Mouse (Mus musculus): ENCODE data around the gene Hcn4. TPM values are rescaled to one million over a fixed set of nuclear protein-coding genes. Genes with fewer than 3 reads are reported as not detected.

The Hcn4 gene
- polyA plus RNA-seq, 1 experiment from 2014 or later = 0.22 TPM

DNA sequence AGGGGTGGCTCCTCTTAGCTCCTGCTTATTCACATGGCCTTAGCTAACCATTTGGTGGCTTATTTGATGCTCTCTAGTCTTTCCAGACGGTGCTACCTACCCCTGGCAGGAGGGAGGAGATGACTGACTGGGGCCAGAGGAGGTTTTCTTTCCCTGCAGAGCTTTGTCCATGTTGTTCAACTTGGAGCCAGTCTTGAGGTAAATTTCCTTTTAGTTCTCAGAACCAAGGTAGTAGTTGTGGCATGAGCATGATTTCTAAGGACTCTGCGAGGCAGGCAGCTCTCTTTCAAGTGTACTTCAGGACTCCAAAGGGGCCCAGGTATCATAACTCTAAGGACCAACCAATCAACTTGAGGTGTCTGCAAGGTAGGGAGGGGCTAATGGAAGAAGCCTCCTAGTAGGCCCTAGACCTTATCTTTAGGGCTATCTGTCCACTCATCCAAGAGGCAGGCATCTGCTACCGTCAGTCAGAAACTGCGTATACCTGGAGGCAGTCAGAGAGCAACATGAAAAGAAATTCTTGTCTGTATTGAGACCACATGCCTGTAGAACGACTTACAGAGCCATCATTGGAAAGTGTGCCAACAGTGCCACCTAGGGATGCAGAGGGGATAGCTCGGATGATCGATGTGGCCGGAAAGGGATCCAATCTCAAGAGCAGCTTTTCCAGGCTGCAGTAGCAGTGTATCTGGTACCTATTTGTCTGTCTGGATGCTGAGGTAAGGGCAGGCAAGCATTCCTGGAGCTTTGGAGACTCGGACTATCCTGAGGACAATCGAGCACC, 50.5 kb downstream of the Hcn4 start:
- Histone ChIP-seq H3K4me1 (ENCODE audit: control insufficient read depth, insufficient read depth, low read length) (no peaks in the 10 kb centered on the region), H3K4me2 (ENCODE audit: low read depth, low read length) (no peak overlapping the region), H3K4me3 (ENCODE audit: low read length) (no peak overlapping the region), H3K9ac (ENCODE audit: low read depth, low read length) (no peak overlapping the region), H3K36me3 (ENCODE audit: control insufficient read depth, insufficient read depth, low read length) (0 out of 2 replicates have a peak, but pooled peaks cover 3% of the 10 kb centered on the region), H3K27ac (ENCODE audit: low read length) (no peak overlapping the region), H3K27me3 (replicated peaks; ENCODE audit: control insufficient read depth, insufficient read depth, low read length) (no peaks in the 10 kb centered on the region), H3K9me3 (ENCODE audit: control insufficient read depth, low read length) (no peaks in the 10 kb centered on the region)
- no peak for ATAC-seq
- 43% methylated on average over 10 of the region's 10 CpGs for WGBS

DNA sequence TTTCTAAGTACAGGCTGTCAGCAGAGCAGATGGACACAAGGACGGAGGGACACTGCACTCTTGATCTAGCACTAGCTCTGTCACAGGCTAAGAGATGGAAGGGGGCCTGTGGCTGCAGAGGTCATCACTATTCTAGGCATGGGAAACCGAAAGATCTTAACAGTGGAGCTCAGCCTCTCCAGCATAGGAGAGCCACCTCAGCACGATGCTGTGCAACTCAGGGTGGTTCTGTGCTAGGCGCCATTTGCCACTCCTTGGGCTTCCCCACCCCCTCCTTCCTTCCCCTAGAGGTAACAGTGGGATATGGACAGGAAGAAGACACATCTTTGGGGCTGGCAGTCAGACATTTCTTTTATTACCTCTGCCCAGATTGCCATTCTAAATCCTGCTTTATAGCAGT, 51.1 kb downstream of the Hcn4 start:
- H3K4me1 ChIP-seq (ENCODE audit: control insufficient read depth, insufficient read depth, low read length) = no peaks in the 10 kb centered on the region
- 0 out of 2 replicates have a peak, but pooled peaks cover 3% of the 10 kb centered on the region for H3K36me3 ChIP-seq (ENCODE audit: control insufficient read depth, insufficient read depth, low read length)
- H3K4me2 ChIP-seq (ENCODE audit: low read depth, low read length) = no peak overlapping the region
- ATAC-seq = no peak
- WGBS = 87% methylated on average over 4 of the region's 4 CpGs
- no peaks in the 10 kb centered on the region for H3K9me3 ChIP-seq (ENCODE audit: control insufficient read depth, low read length)
- no peak overlapping the region for H3K9ac ChIP-seq (ENCODE audit: low read depth, low read length)
- H3K27ac ChIP-seq (ENCODE audit: low read length) = no peak overlapping the region
- H3K27me3 ChIP-seq (replicated peaks; ENCODE audit: control insufficient read depth, insufficient read depth, low read length) = no peaks in the 10 kb centered on the region
- H3K4me3 ChIP-seq (ENCODE audit: low read length) = no peak overlapping the region

GRCm38 (mm10) chr9:58875439-58875838, 52.2 kb downstream of the Hcn4 start:
- Histone ChIP-seq H3K9ac (ENCODE audit: low read depth, low read length) (no peak overlapping the region), H3K4me1 (ENCODE audit: control insufficient read depth, insufficient read depth, low read length) (no peaks in the 10 kb centered on the region), H3K27me3 (replicated peaks; ENCODE audit: control insufficient read depth, insufficient read depth, low read length) (no peaks in the 10 kb centered on the region), H3K27ac (ENCODE audit: low read length) (no peak overlapping the region), H3K36me3 (ENCODE audit: control insufficient read depth, insufficient read depth, low read length) (0 out of 2 replicates have a peak, but pooled peaks cover 3% of the 10 kb centered on the region), H3K9me3 (ENCODE audit: control insufficient read depth, low read length) (no peaks in the 10 kb centered on the region), H3K4me3 (ENCODE audit: low read length) (no peak overlapping the region), H3K4me2 (ENCODE audit: low read depth, low read length) (no peak overlapping the region)
- no peak for ATAC-seq
- WGBS = 91% methylated on average over 6 of the region's 6 CpGs

DNA sequence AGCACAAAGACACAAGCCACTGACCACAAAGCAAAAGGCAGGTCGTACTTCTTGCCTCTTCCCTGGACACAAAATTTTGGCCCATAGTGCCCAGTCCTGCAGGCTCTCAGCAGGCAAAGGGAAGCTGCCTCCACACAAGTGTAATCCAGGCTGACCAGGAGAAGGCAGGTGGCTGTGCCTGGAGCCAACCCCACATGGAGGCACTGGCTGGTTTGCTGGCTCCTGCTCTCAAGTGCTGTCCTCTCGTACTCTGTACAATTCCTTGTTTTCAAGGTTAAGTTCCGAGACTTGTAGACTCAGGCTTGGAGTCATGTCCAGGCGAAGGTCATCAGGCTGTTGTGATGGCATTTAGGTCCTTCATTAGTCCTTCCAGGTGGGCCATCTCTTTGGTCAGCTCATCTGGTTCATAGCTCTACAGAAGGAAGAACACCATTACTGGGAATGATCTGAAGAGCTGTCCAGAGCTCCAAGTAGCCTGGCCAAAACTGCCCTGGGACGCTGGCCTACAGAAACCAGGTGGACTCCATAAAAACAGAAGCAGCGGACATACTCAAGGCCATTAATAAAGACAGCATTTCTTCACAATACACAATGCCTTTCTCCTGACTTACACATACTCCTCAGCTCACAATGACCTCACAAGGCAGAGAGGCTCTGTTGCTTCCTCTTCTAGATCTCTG, 53.9 kb downstream of the Hcn4 start:
- 87% methylated on average over 6 of the region's 6 CpGs for WGBS
- Histone ChIP-seq H3K9me3 (ENCODE audit: control insufficient read depth, low read length) (no peaks in the 10 kb centered on the region), H3K36me3 (ENCODE audit: control insufficient read depth, insufficient read depth, low read length) (0 out of 2 replicates have a peak, but pooled peaks cover 3% of the 10 kb centered on the region), H3K9ac (ENCODE audit: low read depth, low read length) (no peak overlapping the region), H3K4me1 (ENCODE audit: control insufficient read depth, insufficient read depth, low read length) (no peaks in the 10 kb centered on the region), H3K27ac (ENCODE audit: low read length) (no peak overlapping the region), H3K4me3 (ENCODE audit: low read length) (no peak overlapping the region), H3K27me3 (replicated peaks; ENCODE audit: control insufficient read depth, insufficient read depth, low read length) (no peaks in the 10 kb centered on the region), H3K4me2 (ENCODE audit: low read depth, low read length) (no peak overlapping the region)
- no peak for ATAC-seq

- Histone ChIP-seq H3K27ac (ENCODE audit: low read length) (no peak overlapping the region), H3K9me3 (ENCODE audit: control insufficient read depth, low read length) (no peaks in the 10 kb centered on the region), H3K4me3 (ENCODE audit: low read length) (no peak overlapping the region), H3K4me2 (ENCODE audit: low read depth, low read length) (no peak overlapping the region), H3K27me3 (replicated peaks; ENCODE audit: control insufficient read depth, insufficient read depth, low read length) (no peaks in the 10 kb centered on the region), H3K4me1 (ENCODE audit: control insufficient read depth, insufficient read depth, low read length) (no peaks in the 10 kb centered on the region), H3K9ac (ENCODE audit: low read depth, low read length) (no peak overlapping the region), H3K36me3 (ENCODE audit: control insufficient read depth, insufficient read depth, low read length) (0 out of 2 replicates have a peak, but pooled peaks cover 3% of the 10 kb centered on the region)
- WGBS = 81% methylated on average over 1 of the region's 1 CpGs
- ATAC-seq = no peak
These were observed 56.6 kb downstream of the Hcn4 start for GRCm38 (mm10) chr9:58879836-58880235.

GRCm38 (mm10) chr9:58882686-58883085, 59.5 kb downstream of the Hcn4 start:
- no peak for ATAC-seq
- H3K27me3 ChIP-seq (replicated peaks; ENCODE audit: control insufficient read depth, insufficient read depth, low read length) = no peaks in the 10 kb centered on the region
- H3K4me2 ChIP-seq (ENCODE audit: low read depth, low read length) = no peak overlapping the region
- H3K27ac ChIP-seq (ENCODE audit: low read length) = no peak overlapping the region
- no peaks in the 10 kb centered on the region for H3K4me1 ChIP-seq (ENCODE audit: control insufficient read depth, insufficient read depth, low read length)
- 63% methylated on average over 1 of the region's 1 CpGs for WGBS
- no peak overlapping the region for H3K4me3 ChIP-seq (ENCODE audit: low read length)
- H3K9me3 ChIP-seq (ENCODE audit: control insufficient read depth, low read length) = no peaks in the 10 kb centered on the region
- 0 out of 2 replicates have a peak, but pooled peaks cover 3% of the 10 kb centered on the region for H3K36me3 ChIP-seq (ENCODE audit: control insufficient read depth, insufficient read depth, low read length)
- no peak overlapping the region for H3K9ac ChIP-seq (ENCODE audit: low read depth, low read length)

DNA sequence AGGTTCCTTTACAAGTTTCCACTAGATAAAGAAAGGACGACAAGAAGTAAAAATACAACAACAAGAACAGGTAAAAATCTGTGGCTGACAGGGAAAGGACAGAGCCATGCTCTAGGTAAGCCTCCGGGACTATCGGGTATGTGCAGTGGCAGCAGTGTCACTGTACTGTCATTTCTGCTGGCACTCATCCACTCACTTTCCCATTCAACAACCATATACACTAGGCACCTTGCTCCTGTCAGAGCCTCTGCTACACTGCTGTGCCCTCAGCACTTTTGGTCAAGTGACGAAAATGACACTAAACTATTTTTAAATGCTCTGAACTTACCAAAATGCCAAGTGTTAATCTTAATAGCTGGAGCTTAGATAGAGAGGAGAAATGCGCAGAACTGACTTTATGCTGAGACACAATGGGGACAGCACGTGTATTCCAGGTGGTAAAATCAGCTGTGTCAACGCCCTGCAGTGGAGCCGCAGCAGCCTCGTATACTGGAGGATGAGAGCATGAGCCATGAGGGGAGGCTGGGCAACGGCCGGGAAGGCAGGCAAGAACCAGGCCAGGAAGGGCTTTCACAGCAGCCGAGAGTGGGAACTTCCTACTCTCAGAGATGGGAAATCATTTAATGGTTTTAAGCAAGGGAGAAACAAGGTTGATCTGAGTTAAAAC, 66.7 kb downstream of the Hcn4 start:
- Histone ChIP-seq H3K27ac (ENCODE audit: low read length) (no peak overlapping the region), H3K4me1 (ENCODE audit: control insufficient read depth, insufficient read depth, low read length) (peaks cover 4% of the 10 kb centered on the region; the same call in 1 of the 2 replicates), H3K4me3 (ENCODE audit: low read length) (no peak overlapping the region), H3K27me3 (replicated peaks; ENCODE audit: control insufficient read depth, insufficient read depth, low read length) (no peaks in the 10 kb centered on the region), H3K9me3 (ENCODE audit: control insufficient read depth, low read length) (no peaks in the 10 kb centered on the region), H3K36me3 (ENCODE audit: control insufficient read depth, insufficient read depth, low read length) (no peaks in the 10 kb centered on the region; the same call in 1 of the 2 replicates), H3K4me2 (ENCODE audit: low read depth, low read length) (no peak overlapping the region), H3K9ac (ENCODE audit: low read depth, low read length) (no peak overlapping the region)
- 86% methylated on average over 12 of the region's 12 CpGs for WGBS
- ATAC-seq = no peak

- Histone ChIP-seq H3K4me1 (ENCODE audit: control insufficient read depth, insufficient read depth, low read length) (peaks cover 4% of the 10 kb centered on the region; the same call in 1 of the 2 replicates), H3K4me2 (ENCODE audit: low read depth, low read length) (no peak overlapping the region), H3K4me3 (ENCODE audit: low read length) (no peak overlapping the region), H3K36me3 (ENCODE audit: control insufficient read depth, insufficient read depth, low read length) (no peaks in the 10 kb centered on the region; the same call in 1 of the 2 replicates), H3K27ac (ENCODE audit: low read length) (no peak overlapping the region), H3K27me3 (replicated peaks; ENCODE audit: control insufficient read depth, insufficient read depth, low read length) (no peaks in the 10 kb centered on the region), H3K9ac (ENCODE audit: low read depth, low read length) (no peak overlapping the region), H3K9me3 (ENCODE audit: control insufficient read depth, low read length) (no peaks in the 10 kb centered on the region)
- ATAC-seq = no peak
- WGBS = 92% methylated on average over 8 of the region's 8 CpGs
These were observed 67.7 kb downstream of the Hcn4 start for GRCm38 (mm10) chr9:58890893-58891292.

Data from intestine, embryonic 16.5 days (tissue).